Mouse (Mus musculus): Measurements from ENCODE around the gene Rnf169. TPM values are rescaled to one million over a fixed set of nuclear protein-coding genes. Genes with fewer than 3 reads are reported as not detected.
"Not testable (repeated sequence)": the region's sequence is repeated elsewhere in the genome, so short reads cannot be mapped to it uniquely, and the experiment has no call there.

The Rnf169 gene
- total RNA-seq, 2 experiments from 2014 or later: 4.2 to 6.3 TPM

GRCm38 (mm10) chr7:99956095-99956494, 24.2 kb downstream of the Rnf169 start:
- intact Hi-C loops (cut with DNase I): no loop called here
- DNase-seq: no peak

DNA sequence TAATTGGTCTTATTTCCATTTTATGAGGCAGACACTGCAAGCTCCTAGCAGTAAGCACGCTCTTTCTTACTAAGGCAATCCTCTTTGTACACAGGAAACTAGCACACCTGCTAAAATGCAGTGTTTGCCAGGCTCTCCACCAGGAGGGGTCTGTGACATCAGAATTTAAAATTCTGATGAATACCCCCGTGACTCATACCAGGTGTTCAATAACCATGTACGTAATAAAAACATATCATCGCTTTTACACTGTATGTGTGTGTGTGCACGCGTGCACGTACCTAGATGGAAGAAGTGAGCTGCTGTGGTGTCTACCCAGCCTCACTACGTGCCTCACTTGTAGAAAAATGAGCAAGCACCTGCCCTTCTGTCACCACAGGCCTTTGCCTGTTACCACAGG, 26.0 kb downstream of the Rnf169 start:
- intact Hi-C loops (cut with DNase I): no loop called here

GRCm38 (mm10) chr7:99953442-99954098, 26.7 kb downstream of the Rnf169 start:
- no peak for DNase-seq
- intact Hi-C loops (cut with DNase I): no loop called here

More for the DNA sequence above, 26.0 kb downstream of the Rnf169 start:
- DNase-seq: no peak

- intact Hi-C loops (cut with DNase I): no loop called here
Measured at GRCm38 (mm10) chr7:99947329-99947728, 32.9 kb downstream of the Rnf169 start.

DNA sequence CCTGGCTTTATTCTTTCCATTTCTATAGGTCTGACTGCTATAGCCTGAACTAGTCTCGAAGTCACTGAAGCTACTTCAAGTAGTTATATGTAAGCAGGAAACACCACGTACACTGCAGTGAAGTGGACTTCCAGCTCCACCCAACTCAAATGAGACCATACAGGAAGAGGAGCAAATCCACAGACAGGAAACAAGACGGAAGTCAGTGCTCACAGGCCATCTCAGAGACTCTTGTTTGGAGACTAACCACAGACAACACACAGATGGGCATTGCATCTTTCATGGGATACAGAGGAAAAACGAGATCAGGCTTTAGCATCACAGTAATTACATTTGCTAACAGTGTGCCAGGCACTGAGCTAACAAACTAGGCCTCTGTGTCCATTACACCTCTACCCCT, 33.9 kb downstream of the Rnf169 start:
- intact Hi-C loops (cut with DNase I): no loop called here
- DNase-seq: no peak

More at GRCm38 (mm10) chr7:99947329-99947728, 32.9 kb downstream of the Rnf169 start:
- no peak for DNase-seq

DNA sequence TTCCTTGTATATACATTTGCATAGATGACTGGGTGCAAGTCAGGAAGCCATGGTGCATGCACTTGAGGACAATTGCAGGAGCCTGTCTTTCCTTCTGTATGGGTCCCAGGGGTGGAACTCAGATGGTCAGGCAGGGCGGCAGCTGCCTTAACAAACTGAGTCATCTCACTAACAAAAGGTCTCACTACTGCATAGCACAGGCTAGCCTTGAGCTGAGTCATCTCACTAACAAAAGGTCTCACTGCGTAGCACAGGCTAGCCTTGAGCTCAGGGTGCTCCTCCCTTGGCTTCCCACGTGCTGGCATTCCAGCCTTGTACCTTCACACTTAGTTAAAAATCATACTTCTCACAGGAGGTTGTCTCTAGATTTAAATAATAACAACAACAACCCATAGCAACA, 34.3 kb downstream of the Rnf169 start:
- intact Hi-C loops (cut with DNase I): no loop called here

DNA sequence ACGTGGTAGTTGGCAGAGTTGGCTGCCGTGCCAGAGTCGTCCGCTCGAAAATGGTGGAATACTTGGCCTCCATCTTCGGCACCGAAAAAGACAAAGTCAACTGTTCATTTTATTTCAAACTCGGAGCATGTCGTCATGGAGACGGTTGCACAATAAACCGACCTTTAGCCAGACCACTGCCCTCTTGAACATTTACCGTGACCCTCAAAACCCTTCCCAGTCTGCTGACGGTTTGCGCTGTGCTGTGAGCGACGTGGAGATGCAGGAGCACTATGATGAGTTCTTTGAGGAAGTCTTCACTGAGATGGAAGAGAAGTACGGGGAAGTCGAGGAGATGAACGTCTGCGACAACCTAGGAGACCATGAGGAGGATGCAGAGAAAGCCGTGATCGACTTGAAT, 35.2 kb downstream of the Rnf169 start:
- DNase-seq; intact Hi-C loops (cut with DNase I): not testable (repeated sequence)

More for the DNA sequence above, 34.3 kb downstream of the Rnf169 start:
- no peak for DNase-seq

DNA sequence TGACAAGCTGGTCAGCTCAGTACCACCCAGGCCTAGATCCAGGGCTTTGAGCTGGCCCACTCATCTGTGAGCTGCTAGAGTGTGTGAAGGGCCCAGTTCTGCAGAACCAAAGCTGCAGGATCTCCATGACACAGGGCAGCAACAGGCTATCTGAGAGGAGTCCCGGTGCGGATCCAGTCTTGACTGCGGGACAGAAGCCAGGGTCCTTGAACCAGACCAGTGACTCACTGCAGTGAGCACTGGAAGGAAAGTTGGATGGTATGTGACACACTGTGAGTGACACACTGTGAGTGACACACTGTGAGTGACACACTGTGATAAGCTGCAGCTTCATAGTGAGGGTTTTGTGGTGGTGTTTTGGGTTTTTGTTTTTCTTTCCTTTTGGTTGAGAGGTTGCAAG, 35.7 kb downstream of the Rnf169 start:
- DNase-seq: no peak
- intact Hi-C loops (cut with DNase I): no loop called here

- intact Hi-C loops (cut with DNase I): no loop called here
- DNase-seq: no peak
Measured at GRCm38 (mm10) chr7:99940669-99941068, 39.6 kb downstream of the Rnf169 start.

GRCm38 (mm10) chr7:99935758-99936157, 44.5 kb downstream of the Rnf169 start:
- DNase-seq: no peak
- intact Hi-C loops (cut with DNase I): no loop called here

DNA sequence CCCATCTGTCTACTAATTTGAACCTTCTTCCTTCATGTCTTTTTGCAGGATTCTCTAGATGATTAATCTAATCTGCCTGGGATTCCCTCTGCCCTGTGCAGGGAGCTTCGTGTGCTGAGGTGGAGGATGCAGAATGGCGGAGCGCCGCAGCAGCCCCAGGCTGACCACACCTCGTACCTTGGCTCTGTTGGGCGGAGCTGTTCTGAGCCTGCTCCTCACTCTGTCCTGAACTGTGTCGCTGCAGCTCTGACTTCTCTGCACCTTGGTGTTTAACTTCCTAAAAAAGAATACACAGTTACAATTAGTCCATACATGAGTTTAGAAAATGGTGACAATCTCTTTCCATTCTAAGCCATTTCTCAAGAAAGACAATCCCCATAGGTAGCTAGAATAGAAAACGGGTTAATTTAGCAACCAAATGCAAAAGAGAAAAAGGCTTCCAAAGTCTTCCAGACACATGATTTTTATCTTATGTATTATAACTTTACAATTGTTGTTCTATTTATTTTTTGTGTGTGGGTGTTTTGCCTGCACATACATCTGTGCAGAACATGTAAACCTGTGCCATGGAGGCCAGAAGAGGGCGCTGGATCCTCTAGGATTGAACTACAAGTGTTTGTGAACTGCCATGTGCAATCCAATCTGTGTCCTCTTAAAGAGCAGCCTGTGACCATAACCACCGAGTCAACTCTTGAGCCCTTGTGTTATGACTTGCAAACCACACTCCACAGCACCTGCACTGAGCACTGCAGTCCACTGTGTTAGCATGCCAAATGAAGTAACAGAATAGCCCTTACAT, 53.1 kb downstream of the Rnf169 start:
- DNase-seq: peak; percentile 60 to 65
- intact Hi-C loops (cut with DNase I): loop anchor here (2.0 to 10.0 kb wide), 2 partner anchors 54 to 178 kb away; partner anchors contain the start of gene Rnf169

- DNase-seq: no peak
- intact Hi-C loops (cut with DNase I): loop anchor here (10.0 kb wide), 1 partner anchor 184 kb away; no protein-coding TSS in a partner anchor
Measured at GRCm38 (mm10) chr7:99920416-99920815, 59.8 kb downstream of the Rnf169 start.

DNA sequence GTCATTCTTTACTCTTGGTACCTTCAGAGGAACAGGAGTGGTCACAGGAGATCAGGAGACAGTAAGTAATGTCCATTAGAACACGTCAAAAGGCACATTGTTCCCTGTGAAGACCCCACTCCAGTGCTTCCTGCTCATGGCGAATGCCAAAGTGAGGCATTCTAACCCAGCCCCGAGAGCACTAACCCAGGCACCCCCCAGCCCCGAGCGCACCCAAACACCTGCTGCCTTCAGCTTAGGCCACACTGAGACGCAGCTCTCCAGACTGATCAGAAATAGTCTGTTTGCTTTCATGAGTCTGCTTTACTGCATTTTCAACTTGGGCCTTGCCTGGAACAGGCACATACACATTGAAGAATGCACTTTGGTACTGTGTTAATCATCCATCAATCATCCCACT, 60.3 kb downstream of the Rnf169 start:
- DNase-seq: no peak
- intact Hi-C loops (cut with DNase I): loop anchor here (10.0 kb wide), 1 partner anchor 185 kb away; no protein-coding TSS in a partner anchor

DNA sequence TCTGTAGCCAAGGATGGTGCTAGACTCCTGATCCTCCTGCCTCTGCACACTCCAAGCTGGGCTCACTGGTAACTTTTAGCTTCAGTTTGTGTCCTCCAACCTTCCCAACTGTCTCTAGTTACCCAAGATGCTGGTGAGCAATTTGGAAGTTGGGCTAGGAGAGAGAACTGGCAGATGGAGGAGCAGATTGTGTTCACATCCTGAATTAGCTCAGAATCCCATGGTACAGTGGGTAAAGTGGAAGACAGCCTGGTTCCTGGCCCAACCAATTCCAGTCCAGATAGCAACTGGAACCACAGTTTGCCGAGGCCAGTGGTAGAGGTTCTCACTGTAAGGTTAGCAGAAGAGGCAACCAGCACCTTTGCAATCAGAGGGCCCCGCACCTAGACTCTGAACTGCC, 61.1 kb downstream of the Rnf169 start:
- no peak for DNase-seq
- intact Hi-C loops (cut with DNase I): no loop called here

DNA sequence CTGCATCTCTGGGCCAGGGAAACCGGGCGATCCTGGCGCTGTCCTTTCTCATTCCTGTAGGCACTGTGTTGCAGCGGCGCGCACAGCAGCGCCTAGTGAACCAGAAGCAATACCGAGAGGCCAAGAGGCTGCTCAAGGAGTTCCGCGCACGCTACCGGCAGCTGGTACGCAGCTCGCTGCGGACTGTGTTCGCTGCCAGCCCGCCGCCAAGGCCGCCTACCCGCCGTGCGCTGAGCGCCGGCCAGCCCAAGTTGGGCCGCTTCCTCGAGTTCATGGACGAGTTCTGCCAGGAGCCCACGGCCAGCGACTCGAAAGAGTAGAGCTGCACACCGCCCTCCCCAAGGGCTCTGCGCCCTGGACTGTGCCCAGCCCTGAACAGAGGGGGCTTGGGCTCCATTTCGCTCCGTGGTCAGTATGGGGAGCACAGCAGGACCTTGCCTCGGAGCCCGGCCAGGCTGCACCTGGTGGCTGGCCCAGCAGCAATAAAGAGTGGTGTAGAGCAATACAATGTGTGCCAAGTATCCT, 62.9 kb downstream of the Rnf169 start:
- intact Hi-C loops (cut with DNase I): no loop called here
- DNase-seq: peak; percentile 11 to 27

GRCm38 (mm10) chr7:99916741-99917319, 63.4 kb downstream of the Rnf169 start:
- intact Hi-C loops (cut with DNase I): no loop called here
- DNase-seq: peak in 1 of 2 experiments; percentile 19

- DNase-seq: no peak
- intact Hi-C loops (cut with DNase I): no loop called here
Measured at GRCm38 (mm10) chr7:99915511-99915910, 64.7 kb downstream of the Rnf169 start.

- intact Hi-C loops (cut with DNase I): no loop called here
- DNase-seq: no peak
Measured at GRCm38 (mm10) chr7:99914316-99914715, 65.9 kb downstream of the Rnf169 start.

DNA sequence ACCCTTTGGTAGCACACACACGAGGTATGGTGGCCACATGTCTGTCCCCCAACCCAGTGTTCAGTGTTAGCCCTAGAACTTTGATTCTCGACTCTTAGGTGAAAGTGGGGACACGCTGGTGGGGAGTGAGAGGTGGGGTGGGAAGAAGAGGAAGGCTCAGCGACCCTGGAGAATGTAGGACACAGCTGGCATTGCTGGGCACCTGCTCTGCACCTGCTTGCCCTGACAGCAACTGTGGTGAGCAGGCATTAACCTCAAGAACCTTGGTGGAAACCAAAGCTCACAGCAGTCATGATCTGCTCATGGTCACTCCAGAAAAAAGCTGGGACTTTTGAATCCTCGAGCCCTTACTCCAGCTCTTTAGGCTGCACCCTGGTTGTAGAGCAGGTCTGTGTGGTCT, 69.2 kb downstream of the Rnf169 start:
- no peak for DNase-seq
- intact Hi-C loops (cut with DNase I): no loop called here

DNA sequence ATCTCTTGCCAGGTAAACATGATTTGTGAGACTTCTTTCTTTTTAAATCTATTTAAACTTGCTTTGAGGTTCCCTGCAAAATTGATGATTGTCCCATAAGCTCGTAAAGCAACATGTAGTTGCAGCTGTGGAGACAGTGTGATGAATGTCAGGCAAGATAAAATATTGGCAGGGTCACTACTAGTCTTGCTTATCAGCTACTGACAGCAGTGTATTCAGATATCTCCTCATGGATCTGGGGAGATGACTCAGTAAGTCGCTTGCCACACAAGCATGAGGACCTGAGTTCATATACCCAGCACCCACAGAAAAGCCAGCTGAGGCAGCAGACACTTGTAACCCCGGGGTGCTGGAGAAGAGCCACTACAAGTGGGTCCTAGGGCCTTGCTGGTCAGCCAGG, 72.8 kb downstream of the Rnf169 start:
- intact Hi-C loops (cut with DNase I): no loop called here
- no peak for DNase-seq

DNA sequence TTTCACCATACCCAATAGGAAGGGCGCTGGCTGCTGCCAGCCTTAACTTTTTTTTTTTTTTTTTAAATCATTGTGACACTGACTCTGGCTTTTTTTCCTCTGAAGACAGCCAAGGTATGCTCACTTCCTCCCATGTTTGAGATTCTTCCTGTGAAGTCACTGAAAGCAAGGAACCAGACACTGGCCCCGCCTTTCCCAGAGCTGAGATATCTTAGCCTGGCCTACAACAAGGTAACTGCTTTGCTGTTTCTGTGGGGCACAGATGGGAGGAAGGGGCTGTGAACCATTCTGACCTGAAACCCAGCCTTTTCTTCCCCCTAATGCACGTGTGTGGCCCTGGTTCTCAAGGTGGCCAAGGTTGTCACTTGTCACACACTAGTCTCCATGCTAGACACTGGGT, 73.9 kb downstream of the Rnf169 start:
- intact Hi-C loops (cut with DNase I): no loop called here

More for the DNA sequence above, 73.9 kb downstream of the Rnf169 start:
- no peak for DNase-seq

All from gastrocnemius, postnatal 36 days (tissue).